Mouse (Mus musculus) CH12.LX (cell line): ENCODE results near the gene Aqp5.

Experiments used
- E2F4 ChIP-seq: IDR thresholded peaks from 2 replicates; pipeline ENCODE4 v1.6.1; 2011; ENCODE audit warnings: low read depth, low read length, improper control_type of control experiment; ENCODE audit not compliant: insufficient replicate concordance
- ELF1 ChIP-seq: IDR thresholded peaks from 2 replicates; pipeline ENCODE4 v1.6.1; 2014; ENCODE audit warnings: low read depth, mild to moderate bottlenecking, inconsistent platforms, low read length, improper control_type of control experiment
- EP300 ChIP-seq: IDR thresholded peaks from 2 replicates; pipeline ENCODE4 v1.6.1; 2011; ENCODE audit warnings: low read length, improper control_type of control experiment
- POLR2A ChIP-seq: IDR thresholded peaks from 2 replicates; pipeline ENCODE4 v1.6.1; 2011; ENCODE audit warnings: low read depth, mild to moderate bottlenecking, improper control_type of control experiment, low read length
- TBP ChIP-seq: conservative IDR thresholded peaks from 2 replicates; pipeline ENCODE4 v1.6.1; 2011; ENCODE audit warnings: low read depth, low read length, improper control_type of control experiment
- USF1 ChIP-seq: IDR thresholded peaks from 2 replicates; pipeline ENCODE4 v1.6.1; 2014; ENCODE audit warnings: low read depth, mild to moderate bottlenecking, inconsistent platforms, low read length, improper control_type of control experiment

- TF ChIP-seq ELF1 (no peak), TBP (no peak), USF1 (no peak), POLR2A (no peak), EP300 (no peak), E2F4 (no peak)
Measured at GRCm38 (mm10) chr15:99568682-99569081, 21.9 kb upstream of the Aqp5 start.
